Mouse (Mus musculus) CH12.LX (cell line): Measurements from ENCODE around the gene Hibch.

Experiments
- CTCF ChIP-seq, 2 experiments: IDR thresholded peaks in 1 of 2; conservative IDR thresholded peaks in 1 of 2; 2 replicates each; pipeline ENCODE4 v1.5.1; 2011 to 2012; ENCODE audit warnings: low read depth in 2 of 2, low read length in 2 of 2, improper control_type of control experiment in 1 of 2, inconsistent platforms in 1 of 2, mild to moderate bottlenecking in 1 of 2, moderate library complexity in 1 of 2
- E2F4 ChIP-seq: IDR thresholded peaks from 2 replicates; pipeline ENCODE4 v1.6.1; 2011; ENCODE audit warnings: low read depth, low read length, improper control_type of control experiment; ENCODE audit not compliant: insufficient replicate concordance
- EP300 ChIP-seq: IDR thresholded peaks from 2 replicates; pipeline ENCODE4 v1.6.1; 2011; ENCODE audit warnings: low read length, improper control_type of control experiment
- MAX ChIP-seq: IDR thresholded peaks from 2 replicates; pipeline ENCODE4 v1.6.1; 2011; ENCODE audit warnings: low read length, improper control_type of control experiment
- NRF1 ChIP-seq: IDR thresholded peaks from 2 replicates; pipeline ENCODE4 v1.6.1; 2014; ENCODE audit warnings: low read depth, mild to moderate bottlenecking, inconsistent platforms, low read length, improper control_type of control experiment, moderate library complexity
- POLR2A ChIP-seq: IDR thresholded peaks from 2 replicates; pipeline ENCODE4 v1.6.1; 2011; ENCODE audit warnings: low read depth, mild to moderate bottlenecking, improper control_type of control experiment, low read length
- POLR2AphosphoS2 ChIP-seq: IDR thresholded peaks from 2 replicates; pipeline ENCODE4 v1.6.1; 2011; ENCODE audit warnings: low read depth, low read length, improper control_type of control experiment
- TCF12 ChIP-seq: IDR thresholded peaks from 2 replicates; pipeline ENCODE4 v1.6.1; 2014; ENCODE audit warnings: low read depth, mild to moderate bottlenecking, inconsistent platforms, low read length, improper control_type of control experiment

- TF ChIP-seq TCF12 (no peak), POLR2A (no peak), NRF1 (no peak), CTCF (conservative IDR thresholded peaks at IDR 0.05 in 1 of 2, IDR thresholded peaks at IDR 0.05 in 1 of 2; ENCODE audit: low read depth in 2 of 2, low read length in 2 of 2) (no peak), EP300 (no peak), MAX (no peak), POLR2AphosphoS2 (no peak), E2F4 (no peak)
Observed at GRCm38 (mm10) chr1:52795927-52796326, 48.8 kb upstream of the Hibch start.
